Mouse (Mus musculus) heart, adult 8-10 months (tissue): ENCODE data around the gene Ddx43. TPM values are rescaled to one million over a fixed set of nuclear protein-coding genes. Genes with fewer than 3 reads are reported as not detected.
A peak's percentile ranks its signal among the peaks of the same experiment; 100 is the strongest.
"Not testable (repeated sequence)": the region's sequence is repeated elsewhere in the genome, so short reads cannot be mapped to it uniquely, and the experiment has no call there.

Source experiments
- DNase-seq: peaks from one replicate; pipeline ENCODE4 v3.0.0; 2022; ENCODE audit warnings: low spot score
- total RNA-seq, 4 experiments: library from RNA; stranded (reverse); gene quantifications; 2 replicates each; pipeline ENCODE4 v1.2.4; 2022

The Ddx43 gene
- not detected for total RNA-seq

GRCm38 (mm10) chr9:78395630-78396351, at the start of gene Ddx43:
Gene Ddx43 (plus strand): TSS chr9:78395777.
- DNase-seq = peak; percentile 3

- DNase-seq = no peak
Observed at GRCm38 (mm10) chr9:78347004-78347403, 48.6 kb upstream of the Ddx43 start.

- peak; percentile 10 for DNase-seq
Observed at GRCm38 (mm10) chr9:78348206-78349004, 47.2 kb upstream of the Ddx43 start.

- not testable (repeated sequence) for DNase-seq
Observed at GRCm38 (mm10) chr9:78349141-78349540, 46.4 kb upstream of the Ddx43 start.

GRCm38 (mm10) chr9:78350007-78350406, 45.6 kb upstream of the Ddx43 start:
- not testable (repeated sequence) for DNase-seq

- DNase-seq = no peak
Observed at GRCm38 (mm10) chr9:78351504-78352220, 43.9 kb upstream of the Ddx43 start.

GRCm38 (mm10) chr9:78354665-78355578, 40.7 kb upstream of the Ddx43 start:
- DNase-seq = peak; percentile 5

- no peak for DNase-seq
Observed at GRCm38 (mm10) chr9:78355611-78356010, 40.0 kb upstream of the Ddx43 start, which contains the start of gene Gsta2. Gene Gsta2 (minus strand): TSS chr9:78355788.

- peak; percentile 44 for DNase-seq
Observed at GRCm38 (mm10) chr9:78358053-78358452, 37.5 kb upstream of the Ddx43 start.

GRCm38 (mm10) chr9:78359750-78360483, 35.7 kb upstream of the Ddx43 start:
- DNase-seq = no peak

- no peak for DNase-seq
Observed at GRCm38 (mm10) chr9:78360484-78360872, 35.1 kb upstream of the Ddx43 start.

GRCm38 (mm10) chr9:78363374-78363773, 32.2 kb upstream of the Ddx43 start:
- no peak for DNase-seq

GRCm38 (mm10) chr9:78364701-78365100, 30.9 kb upstream of the Ddx43 start:
- DNase-seq = no peak

GRCm38 (mm10) chr9:78365850-78366544, 29.6 kb upstream of the Ddx43 start:
- no peak for DNase-seq

- DNase-seq = not testable (repeated sequence)
Observed at GRCm38 (mm10) chr9:78367959-78368358, 27.6 kb upstream of the Ddx43 start, which contains the start of gene Dppa5a. Gene Dppa5a (minus strand): TSS chr9:78368177.

- no peak for DNase-seq
Observed at GRCm38 (mm10) chr9:78368671-78369293, 26.8 kb upstream of the Ddx43 start.

GRCm38 (mm10) chr9:78369349-78369748, 26.2 kb upstream of the Ddx43 start:
- no peak for DNase-seq

- DNase-seq = no peak
Observed at GRCm38 (mm10) chr9:78369786-78370185, 25.8 kb upstream of the Ddx43 start.

GRCm38 (mm10) chr9:78371441-78371840, 24.1 kb upstream of the Ddx43 start:
- DNase-seq = no peak
